Mouse (Mus musculus) yolk sac, embryonic 10.5 days (tissue): ENCODE measurements around the gene St3gal4.

Experiments
- DNase-seq: peaks from one replicate; pipeline ENCODE4 v3.0.0-alpha.2; 2017; ENCODE audit warnings: low spot score

Gene St3gal4

DNA sequence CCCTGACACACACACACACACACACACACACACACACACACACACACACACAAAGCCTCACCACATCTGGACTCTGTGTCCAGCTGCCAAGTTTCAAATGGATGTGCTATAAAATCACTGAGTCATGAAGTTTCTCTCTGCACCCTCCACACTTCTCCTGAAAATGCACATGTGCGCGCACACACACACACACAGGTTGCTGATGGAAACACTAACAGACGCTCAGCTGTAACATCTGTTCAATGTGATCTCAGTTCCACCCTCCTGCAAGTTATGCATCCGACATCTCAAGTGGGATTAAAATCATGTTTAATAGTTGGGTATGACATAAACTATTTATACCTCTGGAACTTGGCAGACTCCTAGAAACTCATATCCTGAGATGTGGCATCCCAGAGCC is 115.0 kb downstream of the St3gal4 start:
- no peak for DNase-seq

DNA sequence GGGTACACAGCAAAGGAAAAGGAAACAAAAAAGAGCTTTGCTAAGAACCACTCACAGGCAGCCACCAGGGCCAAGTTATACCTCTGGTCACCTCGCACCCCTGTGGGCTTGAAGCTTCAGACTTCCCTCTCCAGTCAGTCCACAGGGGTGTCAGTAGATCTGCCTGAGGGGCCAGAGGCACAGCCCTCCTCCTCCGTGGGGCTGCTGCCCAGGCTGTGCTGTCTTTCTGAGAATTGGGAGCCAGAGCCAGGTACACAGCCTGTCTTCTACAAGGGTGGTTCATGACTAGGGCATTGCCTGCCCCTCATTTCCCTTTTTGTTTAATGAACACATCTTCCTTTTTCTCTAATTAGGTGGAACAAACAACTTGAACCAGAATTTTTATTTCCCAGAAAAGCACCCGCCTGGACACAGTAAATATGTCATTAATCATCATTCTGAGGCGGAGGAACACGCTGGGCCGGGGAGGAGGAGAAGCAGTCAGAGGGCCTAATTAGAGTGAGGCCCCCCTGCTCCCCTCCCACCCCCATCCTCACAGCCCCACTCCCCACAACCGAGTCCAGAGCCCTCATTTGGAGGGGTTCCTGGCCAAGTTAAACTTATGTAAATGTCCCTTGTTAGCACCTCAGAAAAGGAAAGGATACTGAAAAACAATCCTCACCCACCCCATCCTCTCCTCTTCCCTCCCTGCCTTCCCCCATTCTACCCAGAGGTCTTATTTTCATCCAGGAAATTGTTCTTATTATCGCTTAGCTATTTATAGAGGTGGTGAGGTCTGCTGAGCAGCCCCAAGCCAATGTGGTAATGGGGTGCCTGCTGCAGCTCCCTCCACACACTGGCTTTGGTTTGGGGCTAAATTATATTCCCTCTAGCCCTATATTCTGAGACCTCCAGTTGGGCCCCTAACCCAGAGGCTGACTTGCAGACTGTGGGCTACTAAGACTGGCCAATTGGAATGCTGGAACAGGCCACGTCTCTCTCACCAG is 120.9 kb downstream of the St3gal4 start:
- no peak for DNase-seq
